Mouse (Mus musculus) bone marrow, adult 2 months (tissue): ENCODE measurements around the gene Pkp3. TPM values are rescaled to one million over a fixed set of nuclear protein-coding genes. Genes with fewer than 3 reads are reported as not detected.

Experiments
- H3K27ac ChIP-seq: fragments of 200-500 bp; 2 replicates; pipeline ENCODE4 v1.5.1; 2012; ENCODE audit warnings: low read depth, mild to moderate bottlenecking, control low read depth, inconsistent platforms, low read length; ENCODE audit not compliant: control insufficient read depth, poor library complexity, insufficient read depth
- H3K4me1 ChIP-seq: fragments of 200-500 bp; 2 replicates; pipeline ENCODE4 v1.6.1; 2011; ENCODE audit warnings: low read length; ENCODE audit not compliant: control insufficient read depth, insufficient read depth
- H3K4me3 ChIP-seq: fragments of 200-500 bp; replicated peaks from 2 replicates; pipeline ENCODE3; 2011; ENCODE audit warnings: mild to moderate bottlenecking, low read depth, low read length, control low read depth; ENCODE audit not compliant: control insufficient read depth
- CTCF ChIP-seq: fragments of 200-500 bp; IDR thresholded peaks from 2 replicates; pipeline ENCODE4 v1.5.1; 2011; ENCODE audit warnings: low read length, control low read depth; ENCODE audit not compliant: control insufficient read depth, insufficient read depth
- POLR2A ChIP-seq: fragments of 200-500 bp; IDR thresholded peaks from 2 replicates; pipeline ENCODE4 v1.6.1; 2011; ENCODE audit warnings: low read depth, mild to moderate bottlenecking, control low read depth, low read length, borderline replicate concordance; ENCODE audit not compliant: control insufficient read depth
- WGBS: fragments of 180-500 bp; shearing (Covaris S2); methylation state at CpG from one replicate; pipeline ENCODE4 v1.1.7; 2018; 5-methylcytosine and 5-hydroxymethylcytosine counted together
- polyA plus RNA-seq: library from polyadenylated mRNA; stranded (reverse); fragments of >200 nt; gene quantifications from 2 replicates; pipeline ENCODE4 v1.2.4, GENCODE M21; 2011; ENCODE audit warnings: low replicate concordance; ENCODE audit not compliant: missing spikeins, insufficient read depth, insufficient read length

The Pkp3 gene
- polyA plus RNA-seq, 1 experiment = 15.9 TPM

- H3K4me3 ChIP-seq = no peak overlapping the region
- H3K4me1 ChIP-seq = peaks cover 17% of the 10 kb centered on the region
- 32% methylated on average over 37 of the region's 37 CpGs for WGBS
- H3K27ac ChIP-seq = peak overlapping the region; percentile 13; the same call in 1 of the 2 replicates
- peak; percentile 87 for TF ChIP-seq CTCF
- no peak for TF ChIP-seq POLR2A
Observed at GRCm38 (mm10) chr7:141092051-141092735, 14.2 kb downstream of the Pkp3 start.

GRCm38 (mm10) chr7:141093950-141094349 is 15.9 kb downstream of the Pkp3 start:
- no peak overlapping the region for H3K27ac ChIP-seq
- peaks cover 15% of the 10 kb centered on the region for H3K4me1 ChIP-seq
- H3K4me3 ChIP-seq = no peak overlapping the region
- TF ChIP-seq CTCF = no peak
- TF ChIP-seq POLR2A = no peak
- 84% methylated on average over 6 of the region's 6 CpGs for WGBS

- Histone ChIP-seq H3K4me1 (peaks cover 15% of the 10 kb centered on the region), H3K27ac (no peak overlapping the region), H3K4me3 (no peak overlapping the region)
- TF ChIP-seq CTCF (no peak), POLR2A (no peak)
- 53% methylated on average over 15 of the region's 15 CpGs for WGBS
Observed at GRCm38 (mm10) chr7:141094487-141095205, 16.6 kb downstream of the Pkp3 start.

- Histone ChIP-seq H3K4me1 (peaks cover 15% of the 10 kb centered on the region), H3K4me3 (peak overlapping the region; percentile 76), H3K27ac (peak overlapping the region; percentile 85)
- TF ChIP-seq CTCF (no peak), POLR2A (no peak)
- WGBS = 9% methylated on average over 6 of the region's 6 CpGs
Observed at GRCm38 (mm10) chr7:141096021-141096420, 18.0 kb downstream of the Pkp3 start.

- peak overlapping the region; percentile 85 for H3K27ac ChIP-seq
- 2% methylated on average over 6 of the region's 6 CpGs for WGBS
- peak overlapping the region; percentile 76 for H3K4me3 ChIP-seq
- TF ChIP-seq CTCF = 0 out of 2 replicates have a peak, but pooled peaks have one; percentile 12
- TF ChIP-seq POLR2A = no peak
- H3K4me1 ChIP-seq = peaks cover 15% of the 10 kb centered on the region
Observed at GRCm38 (mm10) chr7:141096649-141097056, 18.6 kb downstream of the Pkp3 start.

GRCm38 (mm10) chr7:141097177-141097576 is 19.2 kb downstream of the Pkp3 start:
- TF ChIP-seq POLR2A = no peak
- no peak for TF ChIP-seq CTCF
- Histone ChIP-seq H3K4me1 (peaks cover 15% of the 10 kb centered on the region), H3K27ac (peak overlapping the region; percentile 35; the same call in 1 of the 2 replicates), H3K4me3 (no peak overlapping the region)
- 53% methylated on average over 5 of the region's 5 CpGs for WGBS

- peak; percentile 66; the same call in 1 of the 2 replicates for TF ChIP-seq POLR2A
- TF ChIP-seq CTCF = no peak
- H3K4me3 ChIP-seq = peak within 1 kb of the TSS; percentile 47
- H3K4me1 ChIP-seq = peaks cover 9% of the 10 kb centered on the region
- WGBS = 6% methylated on average over 56 of the region's 56 CpGs
- H3K27ac ChIP-seq = no peak within 1 kb of the TSS
Observed at GRCm38 (mm10) chr7:141099911-141100691, 22.1 kb downstream of the Pkp3 start, which contains the start of gene Sigirr. Sigirr (minus strand) TSS chr7:141100572.

- H3K4me3 ChIP-seq = no peak overlapping the region
- H3K4me1 ChIP-seq = no peaks in the 10 kb centered on the region
- 72% methylated on average over 3 of the region's 3 CpGs for WGBS
- TF ChIP-seq POLR2A = no peak
- TF ChIP-seq CTCF = no peak
- H3K27ac ChIP-seq = no peak overlapping the region
Observed at GRCm38 (mm10) chr7:141103161-141103560, 25.1 kb downstream of the Pkp3 start.
